Mouse (Mus musculus) liver, adult 2 months (tissue): Measurements from ENCODE around the gene Atrnl1.

Experiments used
- CTCF ChIP-seq: fragments of 200-500 bp; IDR thresholded peaks from 2 replicates; pipeline ENCODE4 v1.5.1; 2011; ENCODE audit warnings: low read depth, low read length, control low read depth
- POLR2A ChIP-seq: fragments of 200-500 bp; IDR thresholded peaks from 2 replicates; pipeline ENCODE4 v1.6.1; 2011; ENCODE audit warnings: low read length, control low read depth; ENCODE audit not compliant: insufficient read depth; ENCODE audit errors: extremely low read depth

DNA sequence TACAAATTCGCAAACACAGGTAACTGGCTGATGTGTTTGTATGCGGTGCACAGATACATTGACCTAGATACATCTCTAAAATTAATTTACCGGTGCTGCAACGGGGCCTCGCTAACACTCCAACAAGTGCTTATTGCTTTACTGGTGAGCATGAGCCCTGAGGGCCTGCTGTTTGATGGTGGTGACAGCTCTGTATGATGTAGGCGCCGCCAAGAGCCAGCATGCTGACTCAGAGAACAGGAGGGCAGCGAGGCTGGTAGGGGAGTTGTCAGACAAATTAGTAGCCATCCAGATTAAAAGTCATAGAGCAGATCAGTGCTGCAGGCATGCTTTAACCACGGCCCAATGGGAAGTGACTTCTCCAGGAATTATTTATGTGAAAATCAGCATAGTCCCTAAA is 534.7 kb downstream of the Atrnl1 start:
- TF ChIP-seq CTCF (no peak), POLR2A (no peak)
